Mouse (Mus musculus) neural tube, embryonic 15.5 days (tissue): ENCODE data around the gene Nsun2. TPM values are rescaled to one million over a fixed set of nuclear protein-coding genes. Genes with fewer than 3 reads are reported as not detected.

ENCODE experiments used
- ATAC-seq: fragments of 200-750 bp; cut with Nextera tagmentation; 2 replicates; pipeline ENCODE4 v1.8.0; 2017; ENCODE audit warnings: mild to moderate bottlenecking, moderate TSS enrichment, moderate library complexity; ENCODE audit not compliant: low FRiP score
- H3K27ac ChIP-seq: fragments of 300-500 bp; sonication (generic); replicated peaks from 2 replicates; pipeline ENCODE4 v1.5.1; 2015; ENCODE audit warnings: mild to moderate bottlenecking, inconsistent platforms
- H3K27me3 ChIP-seq: fragments of 300-500 bp; sonication (generic); replicated peaks from 2 replicates; pipeline ENCODE4 v1.6.1; 2015; ENCODE audit warnings: inconsistent platforms
- H3K36me3 ChIP-seq: fragments of 300-500 bp; sonication (generic); 2 replicates; pipeline ENCODE4 v1.6.1; 2015; ENCODE audit warnings: inconsistent platforms
- H3K4me1 ChIP-seq: fragments of 300-500 bp; sonication (generic); 2 replicates; pipeline ENCODE4 v1.6.1; 2015; ENCODE audit warnings: inconsistent platforms
- H3K4me2 ChIP-seq: fragments of 300-500 bp; sonication (generic); 2 replicates; pipeline ENCODE4 v1.6.1; 2015; ENCODE audit warnings: inconsistent platforms, mild to moderate bottlenecking, moderate library complexity
- H3K4me3 ChIP-seq: fragments of 300-500 bp; sonication (generic); replicated peaks from 2 replicates; pipeline ENCODE4 v1.5.1; 2015; ENCODE audit warnings: mild to moderate bottlenecking, inconsistent platforms
- H3K9ac ChIP-seq: fragments of 300-500 bp; sonication (generic); replicated peaks from 2 replicates; pipeline ENCODE4 v1.6.1; 2015; ENCODE audit warnings: mild to moderate bottlenecking, inconsistent platforms
- H3K9me3 ChIP-seq: fragments of 300-500 bp; sonication (generic); replicated peaks from 2 replicates; pipeline ENCODE4 v1.6.1; 2016; ENCODE audit warnings: inconsistent platforms
- WGBS: fragments of 180-500 bp; shearing (Covaris S2); methylation state at CpG from one replicate; pipeline ENCODE4 v1.1.7; 2015; ENCODE audit warnings: mixed read lengths; 5-methylcytosine and 5-hydroxymethylcytosine counted together
- polyA plus RNA-seq: library from polyadenylated mRNA; unstranded; fragments of >200 nt; fragmentation: Nextera tagmentation; extraction: Ambion mirVana; gene quantifications from 2 replicates; pipeline ENCODE4 v1.2.1, GENCODE M21; 2015

Nsun2 gene
- polyA plus RNA-seq, 1 experiment from 2014 or later = 74.6 TPM

GRCm38 (mm10) chr13:69582411-69582810 is 48.9 kb downstream of the Nsun2 start:
- Histone ChIP-seq H3K9ac (no peak overlapping the region), H3K9me3 (no peaks in the 10 kb centered on the region), H3K4me2 (no peak overlapping the region), H3K27me3 (no peaks in the 10 kb centered on the region), H3K4me1 (no peaks in the 10 kb centered on the region), H3K4me3 (no peak overlapping the region), H3K36me3 (no peaks in the 10 kb centered on the region), H3K27ac (no peak overlapping the region)
- ATAC-seq = no peak
- 91% methylated on average over 6 of the region's 6 CpGs for WGBS

- H3K4me2 ChIP-seq = no peak overlapping the region
- ATAC-seq = no peak
- H3K36me3 ChIP-seq = no peaks in the 10 kb centered on the region
- no peak overlapping the region for H3K27ac ChIP-seq
- H3K27me3 ChIP-seq = no peaks in the 10 kb centered on the region
- no peaks in the 10 kb centered on the region for H3K9me3 ChIP-seq
- WGBS = 95% methylated on average over 6 of the region's 6 CpGs
- H3K4me1 ChIP-seq = no peaks in the 10 kb centered on the region
- no peak overlapping the region for H3K4me3 ChIP-seq
- H3K9ac ChIP-seq = no peak overlapping the region
These were observed 50.0 kb downstream of the Nsun2 start for GRCm38 (mm10) chr13:69583591-69583990.

GRCm38 (mm10) chr13:69585828-69586227 is 52.3 kb downstream of the Nsun2 start:
- no peaks in the 10 kb centered on the region for H3K4me1 ChIP-seq
- H3K4me2 ChIP-seq = no peak overlapping the region
- H3K36me3 ChIP-seq = no peaks in the 10 kb centered on the region
- no peaks in the 10 kb centered on the region for H3K9me3 ChIP-seq
- ATAC-seq = no peak
- H3K9ac ChIP-seq = no peak overlapping the region
- no peak overlapping the region for H3K27ac ChIP-seq
- WGBS = 40% methylated on average over 6 of the region's 6 CpGs
- no peak overlapping the region for H3K4me3 ChIP-seq
- no peaks in the 10 kb centered on the region for H3K27me3 ChIP-seq

- WGBS = 59% methylated on average over 10 of the region's 10 CpGs
- H3K27me3 ChIP-seq = no peaks in the 10 kb centered on the region
- H3K9me3 ChIP-seq = no peaks in the 10 kb centered on the region
- H3K4me3 ChIP-seq = no peak overlapping the region
- no peak overlapping the region for H3K27ac ChIP-seq
- H3K36me3 ChIP-seq = no peaks in the 10 kb centered on the region
- no peaks in the 10 kb centered on the region for H3K4me1 ChIP-seq
- no peak overlapping the region for H3K4me2 ChIP-seq
- ATAC-seq = no peak
- H3K9ac ChIP-seq = no peak overlapping the region
These were observed 52.8 kb downstream of the Nsun2 start for GRCm38 (mm10) chr13:69586337-69586736.

- H3K4me1 ChIP-seq = no peaks in the 10 kb centered on the region
- H3K4me3 ChIP-seq = no peak overlapping the region
- 75% methylated on average over 3 of the region's 3 CpGs for WGBS
- H3K9me3 ChIP-seq = no peaks in the 10 kb centered on the region
- no peak overlapping the region for H3K4me2 ChIP-seq
- no peaks in the 10 kb centered on the region for H3K27me3 ChIP-seq
- H3K9ac ChIP-seq = no peak overlapping the region
- no peak overlapping the region for H3K27ac ChIP-seq
- ATAC-seq = no peak
- no peaks in the 10 kb centered on the region for H3K36me3 ChIP-seq
These were observed 54.3 kb downstream of the Nsun2 start for GRCm38 (mm10) chr13:69587849-69588248.

GRCm38 (mm10) chr13:69588263-69588662 is 54.7 kb downstream of the Nsun2 start:
- H3K9ac ChIP-seq = no peak overlapping the region
- H3K27ac ChIP-seq = no peak overlapping the region
- no peaks in the 10 kb centered on the region for H3K36me3 ChIP-seq
- no peak overlapping the region for H3K4me3 ChIP-seq
- WGBS = 84% methylated on average over 6 of the region's 6 CpGs
- H3K4me1 ChIP-seq = no peaks in the 10 kb centered on the region
- no peaks in the 10 kb centered on the region for H3K27me3 ChIP-seq
- ATAC-seq = no peak
- no peak overlapping the region for H3K4me2 ChIP-seq
- H3K9me3 ChIP-seq = no peaks in the 10 kb centered on the region

- 96% methylated on average over 5 of the region's 5 CpGs for WGBS
- H3K4me1 ChIP-seq = no peaks in the 10 kb centered on the region
These were observed 57.8 kb downstream of the Nsun2 start for GRCm38 (mm10) chr13:69591338-69591737.

GRCm38 (mm10) chr13:69592226-69592625 is 58.7 kb downstream of the Nsun2 start:
- no peaks in the 10 kb centered on the region for H3K36me3 ChIP-seq
- 83% methylated on average over 8 of the region's 8 CpGs for WGBS
- no peak overlapping the region for H3K27ac ChIP-seq
- ATAC-seq = no peak
- H3K4me2 ChIP-seq = no peak overlapping the region
- H3K9ac ChIP-seq = no peak overlapping the region
- no peaks in the 10 kb centered on the region for H3K9me3 ChIP-seq
- no peak overlapping the region for H3K4me3 ChIP-seq
- no peaks in the 10 kb centered on the region for H3K4me1 ChIP-seq
- no peaks in the 10 kb centered on the region for H3K27me3 ChIP-seq

More at GRCm38 (mm10) chr13:69591338-69591737, 57.8 kb downstream of the Nsun2 start:
- Histone ChIP-seq H3K27ac (no peak overlapping the region), H3K9me3 (no peaks in the 10 kb centered on the region), H3K36me3 (no peaks in the 10 kb centered on the region), H3K27me3 (no peaks in the 10 kb centered on the region), H3K4me2 (no peak overlapping the region), H3K4me3 (no peak overlapping the region), H3K9ac (no peak overlapping the region)
- no peak for ATAC-seq

- H3K27me3 ChIP-seq = no peaks in the 10 kb centered on the region
- no peaks in the 10 kb centered on the region for H3K36me3 ChIP-seq
- no peaks in the 10 kb centered on the region for H3K4me1 ChIP-seq
- no peaks in the 10 kb centered on the region for H3K9me3 ChIP-seq
- 86% methylated on average over 8 of the region's 8 CpGs for whole genome bisulfite sequencing
- ATAC-seq = no peak
- no peak overlapping the region for H3K4me2 ChIP-seq
- no peak overlapping the region for H3K9ac ChIP-seq
- H3K4me3 ChIP-seq = no peak overlapping the region
- no peak overlapping the region for H3K27ac ChIP-seq
These were observed 59.9 kb downstream of the Nsun2 start for GRCm38 (mm10) chr13:69593453-69593852.

- Histone ChIP-seq H3K4me1 (no peaks in the 10 kb centered on the region), H3K27ac (no peak overlapping the region), H3K27me3 (no peaks in the 10 kb centered on the region), H3K4me2 (no peak overlapping the region), H3K36me3 (no peaks in the 10 kb centered on the region), H3K4me3 (no peak overlapping the region), H3K9ac (no peak overlapping the region), H3K9me3 (no peaks in the 10 kb centered on the region)
- no peak for ATAC-seq
- WGBS = 85% methylated on average over 7 of the region's 7 CpGs
These were observed 61.2 kb downstream of the Nsun2 start for GRCm38 (mm10) chr13:69594577-69595256.

GRCm38 (mm10) chr13:69595911-69596310 is 62.4 kb downstream of the Nsun2 start:
- no peaks in the 10 kb centered on the region for H3K36me3 ChIP-seq
- H3K27me3 ChIP-seq = no peaks in the 10 kb centered on the region
- no peaks in the 10 kb centered on the region for H3K9me3 ChIP-seq
- no peak overlapping the region for H3K9ac ChIP-seq
- H3K4me2 ChIP-seq = no peak overlapping the region
- WGBS = 91% methylated on average over 6 of the region's 6 CpGs
- H3K4me1 ChIP-seq = no peaks in the 10 kb centered on the region
- no peak for ATAC-seq
- no peak overlapping the region for H3K4me3 ChIP-seq
- no peak overlapping the region for H3K27ac ChIP-seq

- no peaks in the 10 kb centered on the region for H3K27me3 ChIP-seq
- no peak overlapping the region for H3K4me3 ChIP-seq
- no peaks in the 10 kb centered on the region for H3K9me3 ChIP-seq
- no peaks in the 10 kb centered on the region for H3K4me1 ChIP-seq
- ATAC-seq = no peak
- H3K36me3 ChIP-seq = no peaks in the 10 kb centered on the region
- H3K9ac ChIP-seq = no peak overlapping the region
- WGBS = 100% methylated on average over 2 of the region's 2 CpGs
- no peak overlapping the region for H3K27ac ChIP-seq
- H3K4me2 ChIP-seq = no peak overlapping the region
These were observed 63.0 kb downstream of the Nsun2 start for GRCm38 (mm10) chr13:69596515-69596914.
